Mouse (Mus musculus) activated CD4-positive, CD25-positive, alpha-beta regulatory T cell, adult 9 weeks (primary cell): ENCODE data around the gene Aco2. TPM values are rescaled to one million over a fixed set of nuclear protein-coding genes. Genes with fewer than 3 reads are reported as not detected.

ENCODE experiments used
- polyA plus RNA-seq: library from polyadenylated mRNA; unstranded; fragments of 100-300 nt; shearing (Covaris generic); gene quantifications from one replicate; pipeline ENCODE4 v1.2.1, GENCODE M21; 2017

Gene Aco2
- polyA plus RNA-seq = 135 TPM

DNA sequence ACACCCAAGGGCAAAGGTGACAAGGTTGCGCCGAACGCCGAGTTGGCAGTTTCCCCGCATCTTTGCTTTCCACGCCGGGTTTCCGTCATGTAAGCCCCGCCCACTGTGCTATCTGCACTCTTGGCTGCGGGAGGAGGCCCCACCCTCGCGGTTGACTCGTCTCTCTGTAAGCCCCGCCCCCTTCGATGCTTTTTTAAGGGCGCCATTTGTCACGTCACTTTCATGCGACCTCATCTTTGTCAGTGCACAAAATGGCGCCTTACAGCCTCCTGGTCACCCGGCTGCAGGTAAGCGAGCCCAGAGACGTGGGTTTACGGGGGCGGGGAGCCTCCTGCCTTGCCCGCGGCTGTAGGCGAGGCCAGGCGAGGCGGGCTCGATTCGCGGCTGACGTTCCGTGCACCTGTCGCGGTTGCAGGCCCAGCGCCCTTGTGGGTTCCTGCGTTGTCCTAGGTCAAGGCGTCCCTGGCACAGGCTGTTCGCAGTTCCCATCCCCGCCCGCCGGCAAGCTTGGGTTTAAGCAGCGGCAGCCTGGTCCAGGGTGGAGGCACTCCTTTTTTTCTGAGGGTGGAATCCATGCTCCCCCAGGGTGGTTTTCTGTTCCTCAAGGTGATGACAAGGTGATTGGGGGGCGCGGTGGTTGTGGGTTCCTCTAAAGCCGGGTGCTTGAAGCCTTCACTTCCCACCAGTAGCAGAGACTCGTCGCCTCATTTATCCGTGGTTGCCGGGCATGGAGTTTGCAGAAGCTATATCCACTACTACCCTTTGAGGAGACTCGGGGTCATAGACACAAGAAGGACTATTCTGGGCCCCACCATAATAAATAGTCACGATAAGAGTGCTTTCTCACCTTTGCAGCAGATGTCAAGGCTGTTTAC, at the start of gene Aco2:
Gene Aco2 (plus strand): TSS at position 48 of the 875 bp plus-strand sequence.

DNA sequence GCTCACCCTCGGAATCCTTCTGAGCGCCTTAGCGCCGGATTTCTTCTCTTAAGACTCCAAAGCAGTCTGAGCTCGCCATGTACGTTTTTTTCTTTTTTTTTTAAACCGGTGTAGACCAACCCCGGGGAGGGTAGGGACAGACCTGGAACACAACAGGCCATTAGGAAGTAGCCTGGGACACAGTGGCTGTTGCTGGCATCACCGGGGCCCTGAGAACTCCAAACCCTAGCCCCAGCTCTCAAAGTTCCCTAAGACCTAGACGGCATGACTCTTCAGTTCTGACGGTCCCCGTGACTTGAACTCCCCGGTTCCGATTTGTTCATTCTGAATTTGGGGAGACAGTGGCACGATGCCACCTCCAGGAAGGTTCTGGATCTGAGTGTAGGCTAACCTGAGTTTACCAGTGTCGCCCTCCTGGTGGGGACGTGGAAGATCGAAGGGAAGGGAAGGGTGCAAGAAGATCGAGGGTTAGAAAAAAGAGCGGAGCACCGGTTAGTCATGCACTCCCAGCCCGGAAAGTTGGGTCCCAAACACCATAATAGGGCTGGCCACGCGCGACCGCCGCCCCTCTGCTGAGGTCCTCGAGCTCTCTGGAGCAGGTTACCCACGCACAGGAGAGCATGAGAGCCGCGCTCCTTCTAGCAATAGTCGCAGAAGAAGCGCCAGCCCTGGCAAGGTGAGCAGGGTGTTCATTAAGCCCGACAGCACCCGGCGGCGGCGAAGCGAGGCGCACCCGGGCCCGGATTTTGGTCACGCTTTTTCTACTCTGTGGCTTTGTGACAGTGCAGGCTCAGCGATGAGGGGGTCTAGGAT, 13.4 kb upstream of the Aco2 start, which contains the start of gene Tob2:
Gene Tob2 (minus strand): TSS at position 280 of the 813 bp plus-strand sequence.

GRCm38 (mm10) chr15:81871604-81872261, 376 bp upstream of the Aco2 start, which contains the start of gene Phf5a:
Gene Phf5a (minus strand): TSS chr15:81871911.

DNA sequence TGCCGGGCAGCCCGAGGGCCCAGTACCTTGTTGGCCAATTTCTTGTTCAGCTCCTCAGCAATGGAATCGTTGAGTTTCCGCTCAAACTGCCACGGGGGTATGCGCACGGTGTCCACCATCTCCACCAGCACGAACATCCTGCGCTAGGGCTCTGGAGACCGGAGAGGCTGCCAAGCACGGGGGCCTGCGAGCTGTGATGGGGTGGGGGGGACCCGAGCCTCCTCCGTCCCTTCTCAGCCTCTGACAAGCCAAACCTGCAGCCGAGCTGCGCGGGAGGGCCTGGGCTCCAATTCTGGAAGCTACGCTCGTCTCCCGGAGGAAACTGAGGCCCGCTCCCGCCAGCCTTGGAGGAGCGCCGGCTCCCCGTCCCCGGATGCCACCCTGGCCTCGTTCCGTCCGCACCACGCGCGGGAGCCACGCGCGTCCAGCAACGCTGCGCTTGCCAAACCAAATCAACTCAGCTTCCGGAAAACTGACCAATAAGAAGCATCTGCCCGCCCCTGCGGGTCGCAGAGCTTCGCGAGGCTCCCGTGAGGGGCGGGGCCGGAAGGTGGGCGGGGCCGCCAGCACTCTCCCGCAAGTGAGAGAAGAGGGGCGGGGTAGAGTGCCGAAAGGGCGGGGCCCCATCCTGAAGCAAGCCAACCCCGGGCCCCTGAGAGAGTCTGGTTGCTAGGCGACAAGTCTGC, 53.8 kb downstream of the Aco2 start, which contains the start of gene Polr3h:
Gene Polr3h (minus strand): TSS at position 481 of the 686 bp plus-strand sequence.

GRCm38 (mm10) chr15:81936679-81937078, 64.6 kb downstream of the Aco2 start, which contains the start of gene Csdc2:
Gene Csdc2 (plus strand): TSS chr15:81936759.

DNA sequence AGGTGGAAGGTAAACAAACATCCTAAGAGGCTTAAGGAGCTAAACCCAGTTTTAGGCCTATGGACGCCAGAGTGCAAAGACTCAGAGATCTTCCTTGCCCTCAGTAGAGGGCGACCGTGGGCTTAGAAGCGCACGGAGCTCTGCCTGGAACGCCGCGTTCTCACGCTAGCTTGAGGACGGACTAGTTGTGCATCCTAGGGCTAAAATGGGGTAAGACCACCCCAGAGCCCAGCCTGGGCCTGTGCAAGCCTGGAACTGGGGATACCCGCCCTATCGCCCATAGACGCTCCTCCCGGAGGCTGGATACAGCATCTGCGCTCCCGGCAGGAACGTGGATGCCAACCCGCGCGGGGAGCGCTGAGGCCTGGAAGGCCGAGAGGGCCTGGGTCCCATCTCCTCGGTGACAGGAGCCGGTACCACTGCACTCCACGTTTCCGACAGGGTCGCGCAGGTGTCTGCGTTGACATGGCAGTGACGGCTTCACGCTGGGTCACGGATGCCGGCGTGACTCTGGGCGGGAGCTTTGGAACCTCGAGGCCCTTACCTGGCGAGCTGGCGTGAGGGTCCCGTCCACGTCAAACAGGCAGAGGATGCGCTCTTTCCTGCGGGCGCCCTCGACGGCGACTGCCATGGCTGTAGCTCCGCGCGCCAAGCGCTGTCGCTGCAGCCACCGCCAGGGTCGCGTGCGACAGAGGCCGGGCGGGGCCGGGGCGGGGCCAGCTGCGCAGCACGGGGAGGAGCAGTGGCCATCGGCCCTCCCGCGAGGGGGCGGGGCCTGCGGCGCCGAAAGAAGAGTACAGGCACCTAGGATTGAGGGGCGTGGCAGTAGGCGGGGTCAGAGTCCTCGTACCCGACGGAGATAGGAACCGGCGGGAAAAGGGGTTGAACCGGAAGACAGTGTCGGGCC, 88.3 kb downstream of the Aco2 start, which contains the start of gene Pmm1:
Gene Pmm1 (minus strand): TSS at position 760 of the 907 bp plus-strand sequence.

Other genes with a start within 250 kb of the Aco2 start
- gene L3mbtl2, start 208.4 kb upstream of the Aco2 start, polyA plus RNA-seq = 33.7 TPM
- gene Chadl, start 175.0 kb upstream of the Aco2 start, polyA plus RNA-seq = 4.7 TPM
- gene Zc3h7b, start 127.3 kb upstream of the Aco2 start, polyA plus RNA-seq = 6.3 TPM
- 98.3 TPM for gene Rangap1, start 126.8 kb upstream of the Aco2 start, polyA plus RNA-seq
- 13.4 TPM for gene Tef, start 69.9 kb upstream of the Aco2 start, polyA plus RNA-seq
- gene Tob2, start 13.5 kb upstream of the Aco2 start, polyA plus RNA-seq = 79.1 TPM
- gene Phf5a, start 398 bp upstream of the Aco2 start, polyA plus RNA-seq = 110 TPM
- 36.9 TPM for gene Polr3h, start 53.9 kb downstream of the Aco2 start, polyA plus RNA-seq
- gene Csdc2, start 64.5 kb downstream of the Aco2 start, polyA plus RNA-seq = not detected
- gene Pmm1, start 88.6 kb downstream of the Aco2 start, polyA plus RNA-seq = 10.6 TPM
- gene 1700029P11Rik, start 108.2 kb downstream of the Aco2 start, polyA plus RNA-seq = not detected
- gene Xrcc6, start 115.5 kb downstream of the Aco2 start, polyA plus RNA-seq = 73.3 TPM
- 34.1 TPM for gene Desi1, start 161.6 kb downstream of the Aco2 start, polyA plus RNA-seq
- gene Snu13, start 175.3 kb downstream of the Aco2 start, polyA plus RNA-seq = 188 TPM
- not detected for gene 4930407I10Rik, start 186.8 kb downstream of the Aco2 start, polyA plus RNA-seq
- 0.09 TPM for gene Mei1, start 197.7 kb downstream of the Aco2 start, polyA plus RNA-seq